Mouse (Mus musculus) frontal cortex, postnatal 14 days (tissue): ENCODE data around the gene Olfr633.
"Not testable (repeated sequence)": the region's sequence is repeated elsewhere in the genome, so short reads cannot be mapped to it uniquely, and the experiment has no call there.

Experiments used
- DNase-seq, 2 experiments: peaks; one replicate each; pipeline ENCODE4 v3.0.0; 2022; ENCODE audit warnings: low spot score in 2 of 2

Olfr633 gene

DNA sequence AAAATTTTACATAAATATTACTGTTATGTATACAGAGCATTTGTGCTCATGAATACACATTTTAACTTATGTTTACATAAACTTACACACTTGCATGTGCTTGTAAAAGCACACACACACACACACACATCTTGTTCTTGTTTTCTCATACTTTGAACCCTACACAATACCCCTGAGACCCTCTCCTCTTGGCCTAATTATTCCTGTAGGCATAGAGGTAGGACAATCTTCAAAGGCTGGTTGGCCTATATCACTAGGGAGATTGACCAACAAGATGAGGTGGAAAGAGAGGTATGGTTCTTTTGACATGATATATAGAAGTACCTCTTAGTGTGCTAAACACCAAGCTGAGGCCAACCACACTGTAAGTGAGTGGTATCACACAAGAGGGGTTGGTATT lies at the start of gene Olfr633:
TSS of gene Olfr633 (plus strand) at position 301 of the 400 bp plus-strand sequence.
- no peak for DNase-seq

DNA sequence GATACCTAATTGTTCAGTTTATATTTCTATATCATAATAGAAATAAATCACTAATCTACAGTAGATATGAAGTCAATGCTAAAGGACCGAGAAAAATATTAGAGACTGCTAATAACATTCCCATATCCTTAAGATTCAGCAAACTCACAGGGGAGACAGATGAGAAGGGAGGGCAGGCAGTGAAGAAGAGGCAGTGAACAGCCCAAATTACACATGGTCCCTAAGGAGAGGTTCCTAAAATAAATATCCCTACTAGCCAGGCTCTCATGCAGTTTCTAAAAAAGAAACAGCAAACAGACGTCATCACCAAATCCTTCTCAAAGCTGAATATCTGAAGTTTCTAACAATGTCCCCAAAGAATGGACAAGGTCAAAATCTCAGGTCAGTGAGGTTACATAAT lies 41.0 kb upstream of the Olfr633 start, which contains the start of gene Olfr65:
TSS of gene Olfr65 (plus strand) at position 301 of the 400 bp plus-strand sequence.
- no peak for DNase-seq

DNA sequence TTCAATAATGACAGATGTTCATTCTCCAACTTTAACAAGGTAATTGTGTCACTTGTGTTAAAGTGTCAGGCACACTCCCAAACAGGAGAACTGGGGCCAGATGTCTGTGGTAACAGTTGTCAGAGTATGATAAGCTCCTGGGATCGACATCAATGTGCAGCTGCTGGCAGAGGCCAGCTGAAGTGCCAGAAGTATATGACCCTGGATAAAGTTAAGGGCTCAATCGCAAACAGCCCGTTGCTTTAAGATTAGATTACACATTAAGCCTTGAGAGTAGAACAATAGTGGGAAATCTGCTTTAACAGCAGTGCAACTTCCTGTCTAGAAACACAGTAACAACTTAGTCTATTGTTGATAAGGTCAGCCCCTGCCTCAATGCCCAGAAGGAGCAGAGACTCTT lies 34.2 kb upstream of the Olfr633 start:
- DNase-seq, result no peak

DNA sequence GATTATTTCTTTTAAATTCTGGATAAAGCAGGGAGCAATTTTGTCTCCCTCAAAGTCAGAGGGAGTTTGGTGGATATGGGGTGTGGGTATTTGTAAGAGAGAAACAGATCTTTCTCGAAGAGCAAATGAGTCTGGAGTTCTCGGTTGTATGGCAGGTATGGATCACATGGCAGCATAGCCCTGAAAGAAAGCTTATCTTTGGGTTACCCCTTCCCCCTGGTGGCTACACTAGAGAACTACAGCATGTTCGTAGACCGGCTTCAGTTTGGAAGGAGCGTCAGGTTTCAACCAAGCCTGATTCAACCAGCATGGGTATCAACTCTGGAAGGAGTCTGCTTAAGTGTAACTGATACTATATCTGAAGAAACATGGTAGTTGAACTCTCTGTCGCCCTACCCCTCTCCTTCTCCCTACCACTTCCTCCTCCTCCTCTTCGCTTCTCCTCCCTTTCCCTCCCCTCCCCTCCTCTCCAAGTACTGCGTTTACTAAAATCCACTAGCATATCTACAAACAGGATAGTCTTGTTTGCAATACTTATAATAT lies 31.2 kb upstream of the Olfr633 start:
- DNase-seq, result no peak

DNA sequence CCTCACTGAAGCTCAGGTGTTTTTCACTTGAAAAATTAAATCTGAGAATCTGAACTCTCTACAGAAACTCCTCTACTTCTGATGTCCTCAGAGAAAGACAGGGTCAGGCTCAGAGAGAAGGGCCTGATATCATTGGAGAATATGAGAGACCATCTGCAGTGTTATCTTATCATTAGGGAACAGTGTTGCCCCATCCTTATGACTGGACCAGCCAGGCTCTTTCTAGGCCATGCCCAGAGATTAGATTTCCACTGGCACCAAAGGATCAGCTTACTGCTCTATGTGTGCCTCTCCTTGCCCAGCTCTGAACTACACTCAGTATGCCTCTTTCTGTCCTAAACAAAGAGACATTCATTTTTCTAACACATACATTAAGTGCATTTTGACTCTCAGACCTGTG lies 28.9 kb upstream of the Olfr633 start:
- DNase-seq, result no peak

DNA sequence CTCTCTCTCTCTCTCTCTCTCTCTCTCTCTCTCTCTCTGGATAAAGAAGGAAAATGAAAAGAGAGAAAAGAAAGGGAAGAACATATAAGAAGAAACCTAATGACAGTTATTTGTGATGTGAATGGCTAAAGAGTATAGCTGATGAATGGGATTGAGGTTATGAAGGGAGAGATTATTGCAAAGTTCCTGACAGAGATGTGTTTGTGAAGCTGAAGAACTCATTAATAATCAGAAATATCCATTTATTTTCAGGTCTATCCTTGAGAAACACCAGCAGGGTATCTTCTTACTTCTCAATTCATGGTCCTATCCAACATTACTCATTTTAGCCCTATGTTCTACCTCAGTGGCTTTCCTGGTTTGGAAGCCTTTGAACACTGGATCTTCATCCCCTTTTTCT lies 15.7 kb upstream of the Olfr633 start, which contains the start of gene Olfr631:
TSS of gene Olfr631 (plus strand) at position 301 of the 400 bp plus-strand sequence.
- DNase-seq, result no peak

DNA sequence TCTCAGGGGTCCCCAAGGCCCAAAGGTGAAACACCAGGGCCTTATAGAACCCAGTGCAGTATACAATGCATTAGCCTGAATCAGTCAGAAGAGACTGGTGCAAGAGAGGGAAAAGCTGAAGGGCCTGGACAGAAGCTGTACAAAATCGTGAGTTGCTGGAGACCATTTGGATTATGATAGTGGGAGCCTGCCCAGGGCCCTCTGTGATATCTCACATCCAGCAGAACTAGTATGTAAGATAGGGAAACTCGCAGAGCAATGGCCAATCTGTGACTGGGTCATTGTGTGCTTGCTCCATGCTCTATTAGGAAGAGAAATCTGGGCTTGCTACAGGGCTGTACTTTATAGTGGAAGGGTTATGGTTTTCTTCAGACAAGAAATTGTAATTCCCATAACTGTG lies 10.0 kb upstream of the Olfr633 start, which contains the start of gene Olfr632:
TSS of gene Olfr632 (plus strand) at position 84 of the 400 bp plus-strand sequence.
- no peak for DNase-seq

DNA sequence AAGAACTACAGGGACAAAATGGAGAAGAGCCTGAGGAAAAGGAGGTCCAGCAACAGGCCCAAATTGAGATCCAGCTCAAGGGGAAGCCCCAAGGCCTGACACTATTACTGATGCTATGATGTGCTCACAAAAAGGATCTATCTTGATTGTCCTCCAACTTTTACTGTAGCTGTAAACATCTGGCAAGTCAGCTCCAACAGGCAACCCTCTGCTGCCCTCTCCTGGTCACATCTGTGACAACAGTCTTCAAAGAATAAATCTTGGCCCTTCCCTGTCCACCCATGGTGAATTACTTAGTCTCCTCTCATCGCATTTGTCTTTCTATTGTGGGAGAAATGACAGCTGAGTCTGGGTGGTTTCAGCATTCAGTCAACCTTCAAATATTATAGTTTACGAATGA lies 1.5 kb upstream of the Olfr633 start:
- no peak for DNase-seq

DNA sequence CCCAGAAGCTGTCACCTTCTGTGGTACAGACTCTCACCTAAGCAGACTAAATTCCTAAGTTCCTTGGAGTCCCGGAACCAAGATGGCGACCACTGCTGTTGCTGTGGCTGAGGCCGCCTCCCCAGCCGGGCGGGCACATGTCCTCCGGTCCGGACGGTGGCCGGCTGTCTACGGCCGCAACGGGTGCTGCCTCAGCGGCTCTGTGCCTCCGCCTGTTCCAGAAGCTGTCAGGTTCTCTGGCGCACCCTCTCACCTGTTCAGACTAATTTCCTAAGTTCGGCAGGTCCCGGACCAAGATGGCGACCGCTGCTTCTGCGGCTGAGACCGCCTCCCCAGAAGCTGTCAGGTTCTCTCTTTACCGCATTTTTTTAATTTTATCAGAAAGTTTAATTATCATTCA lies 22.6 kb downstream of the Olfr633 start:
- not testable (repeated sequence) for DNase-seq

DNA sequence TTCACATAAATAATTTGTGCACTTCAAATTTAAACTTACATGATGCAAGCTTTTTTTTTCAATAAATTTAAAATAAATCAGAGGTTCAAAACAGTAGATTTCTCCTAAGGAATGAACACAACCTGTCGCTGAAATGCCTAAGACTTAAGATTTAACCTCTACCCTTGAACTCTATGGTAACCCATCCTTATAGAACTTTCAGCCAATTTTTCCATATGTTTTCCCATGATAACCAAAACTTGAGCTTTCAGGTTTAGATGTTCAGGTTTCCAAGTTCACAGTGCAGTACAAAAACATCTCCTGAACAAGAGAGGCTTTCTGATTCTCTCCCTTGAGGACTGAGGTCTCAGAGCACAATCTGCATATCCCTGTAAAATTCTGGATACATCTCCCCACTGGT lies 26.6 kb downstream of the Olfr633 start, which contains the start of gene Olfr635:
TSS of gene Olfr635 (plus strand) at position 301 of the 400 bp plus-strand sequence.
- DNase-seq, result no peak

DNA sequence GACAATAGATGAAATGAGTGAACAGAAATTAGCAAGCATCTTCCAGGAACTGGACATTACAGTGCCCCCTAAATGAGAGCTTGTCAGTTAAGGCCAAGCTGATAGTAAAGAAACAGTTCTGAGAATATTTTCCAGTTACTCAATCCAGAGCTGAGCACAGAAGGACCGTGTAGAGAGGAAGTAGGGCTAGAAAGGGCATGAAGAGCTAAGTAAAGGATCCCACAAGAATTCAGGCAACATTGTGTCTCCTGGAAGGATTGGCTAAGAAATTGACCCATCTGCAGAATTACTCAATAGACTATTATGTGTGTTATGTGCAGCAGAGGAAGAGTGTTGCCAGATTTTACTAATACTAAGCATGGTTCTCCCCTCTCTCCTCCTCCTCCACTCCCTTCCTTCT lies 27.5 kb downstream of the Olfr633 start:
- no peak for DNase-seq

DNA sequence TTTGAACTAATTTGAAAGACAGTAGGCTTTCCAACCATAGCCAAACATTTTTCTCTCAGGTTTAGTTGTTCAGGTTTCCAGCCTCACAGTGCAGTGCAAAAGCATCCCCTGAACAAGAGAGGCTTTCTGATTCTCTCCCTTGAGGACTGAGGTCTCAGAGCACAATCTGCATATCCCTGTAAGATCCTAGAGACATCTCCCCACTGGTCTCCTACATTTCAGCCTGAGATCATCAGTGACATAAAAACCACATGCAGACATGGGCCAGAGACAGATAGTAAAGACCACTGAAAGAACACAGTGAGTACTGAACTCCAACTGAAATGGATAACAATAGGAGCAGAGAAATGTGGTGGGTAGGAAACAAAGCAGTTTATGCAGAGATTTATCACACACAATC lies 54.2 kb downstream of the Olfr633 start, which contains the start of gene Olfr638:
TSS of gene Olfr638 (plus strand) at position 301 of the 400 bp plus-strand sequence.
- DNase-seq, result no peak
